Mouse (Mus musculus) thymus, adult 2 months (tissue): ENCODE measurements around the gene Olfr484. TPM values are rescaled to one million over a fixed set of nuclear protein-coding genes. Genes with fewer than 3 reads are reported as not detected.

ENCODE experiments used
- DNase-seq: peaks from one replicate; pipeline ENCODE4 v3.0.0; 2021
- H3K27ac ChIP-seq: fragments of 200-500 bp; 2 replicates; pipeline ENCODE4 v1.5.1; 2012; ENCODE audit warnings: low read length, control low read depth; ENCODE audit not compliant: control insufficient read depth, insufficient read depth
- H3K27me3 ChIP-seq: fragments of 200-500 bp; 2 replicates; pipeline ENCODE4 v1.6.1; 2012; ENCODE audit warnings: mild to moderate bottlenecking, low read length, moderate library complexity, mixed read lengths; ENCODE audit not compliant: control insufficient read depth, insufficient read depth
- H3K36me3 ChIP-seq: fragments of 200-500 bp; 2 replicates; pipeline ENCODE4 v1.6.1; 2012; ENCODE audit warnings: mild to moderate bottlenecking, low read length, moderate library complexity; ENCODE audit not compliant: control insufficient read depth, insufficient read depth
- H3K4me1 ChIP-seq: fragments of 200-500 bp; replicated peaks from 2 replicates; pipeline ENCODE4 v1.6.1; 2012; ENCODE audit warnings: low read length; ENCODE audit not compliant: control insufficient read depth, insufficient read depth
- H3K4me3 ChIP-seq: fragments of 200-500 bp; 2 replicates; pipeline ENCODE4 v1.5.1; 2012; ENCODE audit warnings: mild to moderate bottlenecking, low read length, control low read depth, moderate library complexity; ENCODE audit not compliant: control insufficient read depth, insufficient read depth
- CTCF ChIP-seq: fragments of 200-500 bp; IDR thresholded peaks from 2 replicates; pipeline ENCODE4 v1.5.1; 2012; ENCODE audit warnings: mild to moderate bottlenecking, control low read depth, low read length, moderate library complexity, borderline replicate concordance; ENCODE audit not compliant: control insufficient read depth, poor library complexity, insufficient read depth; ENCODE audit errors: extremely low read depth
- POLR2A ChIP-seq: fragments of 200-500 bp; IDR thresholded peaks from 2 replicates; pipeline ENCODE4 v1.6.1; 2012; ENCODE audit warnings: mild to moderate bottlenecking, low read length, control low read depth, moderate library complexity; ENCODE audit not compliant: control insufficient read depth, poor library complexity, insufficient read depth; ENCODE audit errors: extremely low read depth
- polyA plus RNA-seq: library from polyadenylated mRNA; depleted of rRNA; stranded (reverse); fragments of >200 nt; gene quantifications from 2 replicates; pipeline ENCODE4 v1.2.3, GENCODE M21; 2012; rRNA removed

Olfr484 gene
- polyA plus RNA-seq, 1 experiment: not detected

DNA sequence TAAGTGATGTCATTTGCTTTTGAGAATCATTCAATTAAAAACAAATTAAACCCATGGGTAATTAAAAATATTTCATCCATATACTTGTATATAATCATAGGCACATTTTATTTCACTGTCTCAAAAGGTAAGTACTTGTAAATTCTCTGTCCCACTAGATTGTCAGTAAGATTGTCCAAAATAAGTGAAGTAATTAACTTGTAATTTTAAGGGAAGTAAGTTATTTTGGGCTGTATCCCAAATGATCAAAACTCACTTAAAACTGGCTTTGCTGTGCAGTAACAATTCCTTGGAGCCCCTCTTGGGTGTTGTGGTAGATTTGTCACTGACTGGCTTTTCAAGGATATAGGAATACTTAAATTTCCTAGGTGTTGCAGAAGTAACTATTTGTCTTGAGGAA is 47.7 kb downstream of the Olfr484 start, which contains the start of gene Olfr481:
TSS of gene Olfr481 (plus strand) at position 301 of the 400 bp plus-strand sequence.
- no peak within 1 kb of the TSS for H3K4me3 ChIP-seq
- no peaks in the 10 kb centered on the region for H3K27me3 ChIP-seq
- H3K36me3 ChIP-seq: no peaks in the 10 kb centered on the region
- no peak within 1 kb of the TSS for H3K27ac ChIP-seq
- TF ChIP-seq CTCF (no peak), POLR2A (no peak)
- H3K4me1 ChIP-seq: no peaks in the 10 kb centered on the region
- no peak for DNase-seq

Other genes starting within 250 kb of the Olfr484 start
- gene Olfr472, start 229.5 kb downstream of the Olfr484 start, polyA plus RNA-seq: not detected in 2 replicates
- not detected in 2 replicates for gene Olfr473, start 197.0 kb downstream of the Olfr484 start, polyA plus RNA-seq
- gene Olfr474, start 172.8 kb downstream of the Olfr484 start, polyA plus RNA-seq: not detected in 2 replicates
- gene Olfr476, start 162.6 kb downstream of the Olfr484 start, polyA plus RNA-seq: not detected in 2 replicates
- gene Olfr477, start 140.8 kb downstream of the Olfr484 start, polyA plus RNA-seq: not detected in 2 replicates
- gene Olfr478, start 93.5 kb downstream of the Olfr484 start, polyA plus RNA-seq: not detected in 2 replicates
- gene Olfr479, start 76.8 kb downstream of the Olfr484 start, polyA plus RNA-seq: not detected in 2 replicates
- gene Olfr480, start 60.1 kb downstream of the Olfr484 start, polyA plus RNA-seq: not detected in 2 replicates
- gene Olfr481, start 47.6 kb downstream of the Olfr484 start, polyA plus RNA-seq: not detected in 2 replicates
- gene Olfr482, start 29.9 kb downstream of the Olfr484 start, polyA plus RNA-seq: not detected in 2 replicates
- not detected in 2 replicates for gene Olfr483, start 26.6 kb downstream of the Olfr484 start, polyA plus RNA-seq
- gene Olfr485, start 32.4 kb upstream of the Olfr484 start, polyA plus RNA-seq: not detected in 2 replicates
- not detected in 2 replicates for gene Olfr486, start 45.3 kb upstream of the Olfr484 start, polyA plus RNA-seq
- not detected in 2 replicates for gene Olfr487, start 87.2 kb upstream of the Olfr484 start, polyA plus RNA-seq
- not detected in 2 replicates for gene Olfr488, start 130.9 kb upstream of the Olfr484 start, polyA plus RNA-seq
- gene Olfr490, start 161.5 kb upstream of the Olfr484 start, polyA plus RNA-seq: not detected in 2 replicates
- not detected in 2 replicates for gene Olfr491, start 186.0 kb upstream of the Olfr484 start, polyA plus RNA-seq
- not detected in 2 replicates for gene Olfr492, start 196.2 kb upstream of the Olfr484 start, polyA plus RNA-seq
- gene Olfr493, start 219.5 kb upstream of the Olfr484 start, polyA plus RNA-seq: not detected in 2 replicates
- gene Olfr494, start 237.9 kb upstream of the Olfr484 start, polyA plus RNA-seq: not detected in 2 replicates